8 mouse cellular contexts compared by ENCODE assay signal in the genomic region with DNA sequence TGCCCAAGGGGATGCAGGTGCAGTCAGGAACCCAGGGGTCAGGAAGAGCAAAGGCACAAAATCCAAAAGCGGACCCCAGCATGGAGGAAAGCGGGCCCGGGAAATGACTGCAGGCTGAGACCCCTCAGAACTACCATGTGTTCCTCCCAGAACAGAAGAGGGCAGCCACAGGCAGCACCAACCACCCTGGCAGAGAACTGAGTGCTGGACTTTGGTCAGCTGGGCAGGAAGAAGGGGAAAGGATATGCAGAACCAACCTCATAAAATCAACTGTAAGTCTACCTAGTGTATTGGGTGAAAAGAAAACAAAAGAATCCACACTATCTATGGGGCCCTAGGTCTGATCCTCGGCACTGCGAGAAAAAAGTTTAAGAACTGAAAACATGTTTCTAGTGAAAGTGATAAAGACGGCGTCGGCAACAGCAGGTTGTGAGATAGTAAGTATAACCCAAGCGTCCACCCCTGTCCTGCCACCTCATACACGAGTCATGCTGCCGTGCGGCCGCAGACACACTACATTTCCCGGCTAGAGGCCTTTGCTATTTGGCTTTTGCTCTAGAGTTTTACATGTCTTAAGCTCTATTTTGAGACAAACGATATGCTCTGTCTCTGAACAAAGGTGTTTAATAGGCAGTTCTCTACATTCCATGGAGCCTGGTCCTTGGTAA. TPM values are rescaled to one million over a fixed set of nuclear protein-coding genes. Genes with fewer than 3 reads are reported as not detected.
A peak's percentile ranks its signal among the peaks of the same experiment; 100 is the strongest.
DNase-seq lines count a peak whose midpoint lies in the region; ATAC-seq and TF ChIP-seq lines count a peak whose summit lies in the region.

No protein-coding gene starts in this region.

- ATAC-seq in kidney, postnatal 0 days (replicated peaks; ENCODE audit: low FRiP score, low read depth): peak; percentile 31; the same call in 1 of the 2 replicates
- peak; percentile 63 for ATAC-seq in stomach, postnatal 0 days (ENCODE audit: low FRiP score, low TSS enrichment)

- H3K9ac ChIP-seq in kidney, postnatal 0 days (ENCODE audit: low read depth, low read length): no peak overlapping the region
- no peak overlapping the region for H3K9ac ChIP-seq in stomach, postnatal 0 days (ENCODE audit: low read length)

- peaks cover 38% of the 10 kb centered on the region for H3K36me3 ChIP-seq in heart, embryonic 10.5 days
- H3K36me3 ChIP-seq in kidney, postnatal 0 days (ENCODE audit: insufficient read depth, low read length): peaks cover 24% of the 10 kb centered on the region
- H3K36me3 ChIP-seq in stomach, postnatal 0 days (ENCODE audit: control insufficient read depth, insufficient read depth, low read length): peaks cover 14% of the 10 kb centered on the region; the same call in 1 of the 2 replicates

- H3K4me1 ChIP-seq in heart, embryonic 10.5 days: peaks cover 44% of the 10 kb centered on the region
- H3K4me1 ChIP-seq in kidney, postnatal 0 days (replicated peaks; ENCODE audit: insufficient read depth, low read length): peaks cover 48% of the 10 kb centered on the region
- peaks cover 14% of the 10 kb centered on the region for H3K4me1 ChIP-seq in stomach, postnatal 0 days (replicated peaks; ENCODE audit: control insufficient read depth, insufficient read depth)

- no peak for TF ChIP-seq CTCF in kidney, postnatal 0 days (IDR thresholded peaks at IDR 0.05; ENCODE audit: low read depth)
- TF ChIP-seq CTCF in stomach, postnatal 0 days (IDR thresholded peaks at IDR 0.05; ENCODE audit: low read depth): no peak

- H3K4me2 ChIP-seq in kidney, postnatal 0 days (ENCODE audit: low read length): no peak overlapping the region
- H3K4me2 ChIP-seq in stomach, postnatal 0 days (replicated peaks; ENCODE audit: low read depth): 0 out of 2 replicates have a peak overlapping the region, but pooled peaks have one; percentile 11

- 70% methylated on average over 15 of the region's 15 CpGs for WGBS in heart, embryonic 10.5 days
- whole genome bisulfite sequencing in kidney, postnatal 0 days: 78% methylated on average over 15 of the region's 15 CpGs
- 80% methylated on average over 15 of the region's 15 CpGs for whole genome bisulfite sequencing in stomach, postnatal 0 days

- no peak overlapping the region for H3K4me3 ChIP-seq in heart, embryonic 10.5 days
- no peak overlapping the region for H3K4me3 ChIP-seq in kidney, postnatal 0 days (replicated peaks; ENCODE audit: low read depth, low read length)
- no peak overlapping the region for H3K4me3 ChIP-seq in stomach, postnatal 0 days (ENCODE audit: low read depth, low read length)

- H3K27ac ChIP-seq in heart, embryonic 10.5 days: peak overlapping the region; percentile 56
- H3K27ac ChIP-seq in kidney, postnatal 0 days: peak overlapping the region; percentile 82
- peak overlapping the region; percentile 63 for H3K27ac ChIP-seq in stomach, postnatal 0 days (replicated peaks)

- no peak for DNase-seq in heart, embryonic 10.5 days (ENCODE audit: low spot score)
- no peak for DNase-seq in heart, postnatal 4 days
- peak; percentile 50 for DNase-seq in thymus, postnatal 14 days
- no peak for DNase-seq in thymus, postnatal 25 days
- no peak for DNase-seq in kidney, postnatal 0 days (ENCODE audit: low spot score)
- DNase-seq in stomach, postnatal 0 days (ENCODE audit: low spot score): peak; percentile 43
- DNase-seq in retina, postnatal 1 day: no peak
- no peak for DNase-seq in spleen, postnatal 14 days (ENCODE audit: low spot score in 2 of 2)

- TF ChIP-seq EP300 in stomach, postnatal 0 days (optimal IDR thresholded peaks at IDR 0.05): no peak

- H3K9me3 ChIP-seq in heart, embryonic 10.5 days: no peaks in the 10 kb centered on the region
- no peaks in the 10 kb centered on the region for H3K9me3 ChIP-seq in kidney, postnatal 0 days (replicated peaks; ENCODE audit: low read length)
- H3K9me3 ChIP-seq in stomach, postnatal 0 days (ENCODE audit: control insufficient read depth, low read length): no peaks in the 10 kb centered on the region

- H3K27me3 ChIP-seq in heart, embryonic 10.5 days (ENCODE audit: insufficient read depth, poor library complexity, severe bottlenecking): no peaks in the 10 kb centered on the region
- no peaks in the 10 kb centered on the region for H3K27me3 ChIP-seq in kidney, postnatal 0 days (ENCODE audit: insufficient read depth, low read length)
- H3K27me3 ChIP-seq in stomach, postnatal 0 days (ENCODE audit: control insufficient read depth, insufficient read depth, low read length): no peaks in the 10 kb centered on the region

RNA-seq across cellular contexts. Expression of a gene that starts 21.6 kb away (rescaled TPM):
- 43.2 and 46.3 TPM in 2 replicates for polyA plus RNA-seq in heart, embryonic 10.5 days (2016; fragmentation: Nextera tagmentation; extraction: Ambion mirVana)
- total RNA-seq in heart, postnatal 4 days (2021): 10 to 100 TPM; 15.2 to 16.3 TPM
- 60.4 and 70.3 TPM in 2 replicates for polyA plus RNA-seq in kidney, postnatal 0 days (2015; fragmentation: Nextera tagmentation; extraction: Ambion mirVana)
- 17.2 and 18.7 TPM in 2 replicates for polyA plus RNA-seq in stomach, postnatal 0 days (2015; fragmentation: Nextera tagmentation; extraction: Ambion mirVana)

Comparison
In these comparisons a context has a peak if more than half of its experiments do, and no peak if none do; other contexts are left out.
1. DNase-seq: peak in thymus, postnatal 14 days (single experiment) and stomach, postnatal 0 days (single experiment); none in heart, embryonic 10.5 days (single experiment), heart, postnatal 4 days (single experiment), thymus, postnatal 25 days (single experiment), kidney, postnatal 0 days (single experiment), retina, postnatal 1 day (single experiment) and spleen, postnatal 14 days (0 of 2).
2. Peak in every context shown above with its lines, with median percentiles within 50 percentile points of each other: H3K27ac ChIP-seq.